Mouse (Mus musculus) kidney, postnatal 14 days (tissue): ENCODE results near the gene Slitrk3.
"Not testable (repeated sequence)": the region's sequence is repeated elsewhere in the genome, so short reads cannot be mapped to it uniquely, and the experiment has no call there.

Source experiments
- DNase-seq: peaks from one replicate; pipeline ENCODE4 v3.0.0; 2022; ENCODE audit warnings: mixed read lengths

Slitrk3 gene

GRCm38 (mm10) chr3:73057197-73057811, at the start of gene Slitrk3:
Gene Slitrk3 (minus strand): TSS chr3:73057803.
- no peak for DNase-seq

GRCm38 (mm10) chr3:73094445-73094844, 36.8 kb upstream of the Slitrk3 start:
- not testable (repeated sequence) for DNase-seq

- no peak for DNase-seq
These were observed 27.0 kb upstream of the Slitrk3 start for GRCm38 (mm10) chr3:73084620-73085019.

GRCm38 (mm10) chr3:73065823-73066755, 8.5 kb upstream of the Slitrk3 start:
- peak; percentile 54 for DNase-seq

- no peak for DNase-seq
These were observed 587 bp upstream of the Slitrk3 start for GRCm38 (mm10) chr3:73058190-73058589.

- DNase-seq = no peak
These were observed 959 bp downstream of the Slitrk3 start for GRCm38 (mm10) chr3:73056492-73057196.

GRCm38 (mm10) chr3:73056044-73056438, 1.6 kb downstream of the Slitrk3 start:
- no peak for DNase-seq

- no peak for DNase-seq
These were observed 2.1 kb downstream of the Slitrk3 start for GRCm38 (mm10) chr3:73055399-73056043.

GRCm38 (mm10) chr3:73053451-73053931, 4.1 kb downstream of the Slitrk3 start:
- DNase-seq = no peak

GRCm38 (mm10) chr3:73046248-73046647, 11.4 kb downstream of the Slitrk3 start:
- DNase-seq = peak; percentile 29

- DNase-seq = no peak
These were observed 15.3 kb downstream of the Slitrk3 start for GRCm38 (mm10) chr3:73042256-73042655.

GRCm38 (mm10) chr3:73006045-73006444, 51.6 kb downstream of the Slitrk3 start:
- no peak for DNase-seq

- no peak for DNase-seq
These were observed 54.5 kb downstream of the Slitrk3 start for GRCm38 (mm10) chr3:73002933-73003696.

GRCm38 (mm10) chr3:72997517-72997916, 60.1 kb downstream of the Slitrk3 start:
- DNase-seq = no peak
